Mouse (Mus musculus) hindbrain, embryonic 12.5 days (tissue): ENCODE measurements around the gene Vmn1r23. TPM values are rescaled to one million over a fixed set of nuclear protein-coding genes. Genes with fewer than 3 reads are reported as not detected.
"Not testable (repeated sequence)": the region's sequence is repeated elsewhere in the genome, so short reads cannot be mapped to it uniquely, and the experiment has no call there.

Experiments used
- ATAC-seq: fragments of 200-750 bp; cut with Nextera tagmentation; 2 replicates; pipeline ENCODE4 v1.8.0; 2017; ENCODE audit warnings: moderate TSS enrichment; ENCODE audit not compliant: low FRiP score
- H3K27ac ChIP-seq: fragments of 300-500 bp; sonication (generic); 2 replicates; pipeline ENCODE4 v1.5.1; 2016; ENCODE audit warnings: mild to moderate bottlenecking
- H3K27me3 ChIP-seq: fragments of 300-500 bp; sonication (generic); 2 replicates; pipeline ENCODE4 v1.6.1; 2016; ENCODE audit warnings: mild to moderate bottlenecking
- H3K36me3 ChIP-seq: fragments of 300-500 bp; sonication (generic); 2 replicates; pipeline ENCODE4 v1.6.1; 2016; ENCODE audit warnings: mild to moderate bottlenecking
- H3K4me1 ChIP-seq: fragments of 300-500 bp; sonication (generic); 2 replicates; pipeline ENCODE4 v1.6.1; 2016
- H3K4me2 ChIP-seq: fragments of 300-500 bp; sonication (generic); replicated peaks from 2 replicates; pipeline ENCODE4 v1.6.1; 2016; ENCODE audit warnings: mild to moderate bottlenecking
- H3K4me3 ChIP-seq: fragments of 300-500 bp; sonication (generic); 2 replicates; pipeline ENCODE4 v1.5.1; 2016; ENCODE audit warnings: mild to moderate bottlenecking
- H3K9ac ChIP-seq: fragments of 300-500 bp; sonication (generic); 2 replicates; pipeline ENCODE4 v1.6.1; 2016; ENCODE audit warnings: mild to moderate bottlenecking, moderate library complexity
- H3K9me3 ChIP-seq: fragments of 300-500 bp; sonication (generic); replicated peaks from 2 replicates; pipeline ENCODE4 v1.6.1; 2016; ENCODE audit warnings: mild to moderate bottlenecking
- WGBS: fragments of 180-500 bp; shearing (Covaris S2); methylation state at CpG from one replicate; pipeline ENCODE4 v1.1.7; 2016; 5-methylcytosine and 5-hydroxymethylcytosine counted together
- polyA plus RNA-seq: library from polyadenylated mRNA; unstranded; fragments of >200 nt; fragmentation: Nextera tagmentation; extraction: Ambion mirVana; gene quantifications from 2 replicates; pipeline ENCODE4 v1.2.1, GENCODE M21; 2016

Gene Vmn1r23
- not detected in 2 replicates for polyA plus RNA-seq

GRCm38 (mm10) chr6:57926738-57927137, at the start of gene Vmn1r23:
TSS of gene Vmn1r23 (minus strand) at chr6:57926838.
- 92% methylated on average over 1 of the region's 1 CpGs for WGBS
- H3K4me2 ChIP-seq, result no peak within 1 kb of the TSS
- no peaks in the 10 kb centered on the region for H3K36me3 ChIP-seq
- no peaks in the 10 kb centered on the region for H3K27me3 ChIP-seq
- H3K9me3 ChIP-seq, result no peaks in the 10 kb centered on the region
- ATAC-seq, result no peak
- no peak within 1 kb of the TSS for H3K9ac ChIP-seq
- no peak within 1 kb of the TSS for H3K27ac ChIP-seq
- no peaks in the 10 kb centered on the region for H3K4me1 ChIP-seq
- no peak within 1 kb of the TSS for H3K4me3 ChIP-seq

- not testable (repeated sequence) for H3K9ac ChIP-seq, H3K36me3 ChIP-seq, H3K27ac ChIP-seq, ATAC-seq, H3K4me3 ChIP-seq, H3K27me3 ChIP-seq, H3K4me2 ChIP-seq, H3K9me3 ChIP-seq, H3K4me1 ChIP-seq
- 88% methylated on average over 1 of the region's 1 CpGs for WGBS
Measured at GRCm38 (mm10) chr6:57961403-57961802, 34.8 kb upstream of the Vmn1r23 start, which contains the start of gene Vmn1r24. TSS of gene Vmn1r24 (minus strand) at chr6:57961503.

- H3K36me3 ChIP-seq, result no peaks in the 10 kb centered on the region
- no peak within 1 kb of the TSS for H3K4me3 ChIP-seq
- no peak within 1 kb of the TSS for H3K4me2 ChIP-seq
- no peak within 1 kb of the TSS for H3K9ac ChIP-seq
- WGBS, result 81% methylated on average over 1 of the region's 1 CpGs
- no peaks in the 10 kb centered on the region for H3K9me3 ChIP-seq
- no peaks in the 10 kb centered on the region for H3K4me1 ChIP-seq
- no peaks in the 10 kb centered on the region for H3K27me3 ChIP-seq
- no peak within 1 kb of the TSS for H3K27ac ChIP-seq
- no peak for ATAC-seq
Measured at GRCm38 (mm10) chr6:57907928-57908327, 18.7 kb downstream of the Vmn1r23 start, which contains the start of gene Vmn1r22. TSS of gene Vmn1r22 (minus strand) at chr6:57908028.

Other genes with a start within 250 kb of the Vmn1r23 start
- 15.9 and 16.1 TPM in 2 replicates for gene Pyurf, start 234.8 kb downstream of the Vmn1r23 start, polyA plus RNA-seq
- gene Lancl2, start 224.3 kb downstream of the Vmn1r23 start, polyA plus RNA-seq, result 54.5 and 58.7 TPM in 2 replicates
- gene Vopp1, start 101.7 kb downstream of the Vmn1r23 start, polyA plus RNA-seq, result 109 and 121 TPM in 2 replicates
- not detected in 2 replicates for gene Vmn1r21, start 76.5 kb downstream of the Vmn1r23 start, polyA plus RNA-seq
- not detected in 2 replicates for gene Vmn1r22, start 18.8 kb downstream of the Vmn1r23 start, polyA plus RNA-seq
- not detected in 2 replicates for gene Vmn1r24, start 34.7 kb upstream of the Vmn1r23 start, polyA plus RNA-seq
- gene Vmn1r25, start 54.0 kb upstream of the Vmn1r23 start, polyA plus RNA-seq, result not detected in 2 replicates
- gene Vmn1r26, start 88.3 kb upstream of the Vmn1r23 start, polyA plus RNA-seq, result not detected in 2 replicates